Mouse (Mus musculus) mouse embryonic stem cell (cell line): Measurements from ENCODE around the gene Majin.

ENCODE experiments used
- in situ Hi-C, 2 experiments: fragments of 300-500 bp; cut with MboI; formaldehyde crosslinking; loops; 1 replicate in 1 of 2; 3 replicates in 1 of 2; pipeline ENCODE4 v1.14.3; 2019 to 2020; ENCODE audit warnings: low sequenced_read_pairs in 2 of 2, low pct_unique_long_range_greater_than_20kb in 1 of 2, mixed read lengths in 1 of 2; ENCODE audit not compliant: unreplicated experiment in 1 of 2

Gene Majin

DNA sequence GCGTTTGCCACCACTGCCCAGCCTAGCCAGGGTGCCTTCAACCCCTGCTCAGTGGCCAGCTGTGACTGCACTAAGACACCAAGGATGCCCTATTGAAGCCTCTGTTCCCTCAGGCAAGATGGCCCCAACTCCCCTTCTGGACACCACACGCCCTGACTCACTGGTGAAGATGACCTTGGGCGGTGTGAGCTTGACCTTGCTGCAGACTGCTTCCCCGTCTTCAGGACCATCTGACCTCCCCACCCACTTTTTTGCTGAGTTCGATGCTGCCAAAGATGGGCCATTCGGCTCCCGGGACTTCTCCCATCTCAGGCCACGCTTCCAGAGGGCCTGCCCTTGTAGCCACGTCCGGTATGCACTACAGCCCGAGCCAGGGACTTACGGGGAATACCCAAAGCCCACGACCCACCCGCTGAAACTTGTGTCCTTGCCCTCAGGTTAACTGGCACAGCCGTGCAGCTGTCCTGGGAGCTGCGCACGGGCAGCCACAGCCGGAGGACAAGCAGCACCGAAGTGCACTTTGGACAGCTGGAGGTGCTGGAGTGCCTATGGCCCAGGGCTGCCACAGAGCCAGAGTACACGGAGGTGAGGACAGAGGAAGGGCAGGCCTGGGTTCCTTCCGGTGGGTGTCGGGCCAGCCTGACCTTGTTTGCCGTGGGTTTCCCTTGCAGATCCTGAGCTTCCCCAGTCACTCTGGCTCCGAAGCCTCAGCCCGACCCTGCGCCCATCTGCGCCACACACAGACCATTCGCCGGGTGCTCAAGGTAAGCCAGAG lies 63.5 kb downstream of the Majin start:
- in situ Hi-C loops: no loop called here

DNA sequence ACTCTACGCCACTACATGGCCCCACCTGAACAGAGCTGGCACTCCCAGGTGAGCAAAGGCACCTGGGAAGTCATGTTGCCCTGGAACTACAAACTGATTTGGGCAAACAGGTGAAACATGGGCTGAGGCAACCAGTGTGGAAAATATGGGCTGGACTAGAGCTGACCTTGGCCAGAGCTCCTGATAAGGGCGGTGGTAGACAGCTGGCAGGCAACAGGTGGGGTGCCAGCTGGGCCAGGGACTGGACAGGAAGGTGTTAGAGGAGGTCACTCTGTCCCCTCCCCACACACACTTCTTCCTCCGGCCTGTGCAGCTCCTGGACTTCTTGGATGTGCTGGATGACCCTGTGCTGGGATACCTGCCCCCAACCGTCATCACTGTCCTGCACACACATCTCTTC lies 68.8 kb downstream of the Majin start:
- in situ Hi-C loops: no loop called here

DNA sequence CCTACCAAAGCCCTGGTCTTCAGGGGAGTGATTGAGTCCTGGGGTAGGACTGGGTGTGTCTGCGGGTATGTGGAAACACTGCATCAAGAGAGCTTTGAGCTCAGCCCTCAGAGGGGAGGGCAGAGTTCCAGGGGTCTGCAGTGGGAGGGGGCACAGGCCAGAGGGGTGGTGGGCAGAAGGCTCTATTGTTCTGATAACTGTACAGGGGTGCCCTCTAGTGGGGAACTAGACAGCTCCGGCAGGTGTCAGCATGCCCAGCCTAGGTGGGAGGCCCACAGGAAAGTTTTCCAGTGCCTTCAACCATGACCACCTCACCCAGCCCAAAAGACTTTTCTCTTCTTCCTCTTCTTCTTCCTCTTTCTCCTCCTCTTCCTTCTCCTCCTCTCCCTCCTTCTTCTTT lies 76.2 kb downstream of the Majin start:
- in situ Hi-C loops: no loop called here

DNA sequence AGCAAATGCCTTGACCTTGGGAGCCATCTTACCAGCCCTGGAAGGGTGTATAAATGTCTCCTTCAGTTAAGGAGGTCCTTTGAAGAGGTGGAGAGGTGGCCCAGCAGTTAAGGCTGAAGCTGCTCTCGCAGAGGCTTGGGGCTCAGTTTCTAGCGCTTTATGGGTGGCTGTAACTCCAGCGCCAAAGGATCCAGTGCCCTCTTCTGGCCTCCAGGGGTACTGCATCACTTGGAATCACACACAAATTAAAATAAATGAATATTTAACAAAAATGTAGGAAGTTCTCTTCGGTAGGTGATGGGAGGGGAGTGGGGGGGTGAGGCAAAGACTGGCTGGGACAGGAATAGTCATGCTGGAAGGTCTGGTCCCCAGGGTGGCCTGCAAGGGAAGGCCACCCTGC lies 76.8 kb downstream of the Majin start:
- in situ Hi-C loops: no loop called here

DNA sequence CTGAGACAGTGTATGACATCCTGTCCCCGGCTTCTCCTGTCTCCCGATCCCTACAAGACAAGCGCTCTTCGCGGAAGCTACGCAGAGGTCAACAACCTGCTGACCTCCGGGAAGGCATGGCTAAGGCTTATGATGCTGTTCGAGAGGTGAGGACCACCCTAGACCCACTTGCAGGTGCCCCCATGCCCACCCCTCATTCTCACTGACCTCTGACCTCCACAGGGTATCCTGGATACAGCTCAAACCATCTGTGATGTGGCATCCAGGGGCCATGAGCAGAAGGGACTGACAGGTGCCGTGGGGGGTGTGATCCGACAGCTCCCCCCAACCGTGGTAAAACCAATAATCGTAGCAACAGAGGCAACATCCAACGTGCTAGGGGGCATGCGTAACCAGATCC lies 77.2 kb downstream of the Majin start:
- in situ Hi-C loops: no loop called here

DNA sequence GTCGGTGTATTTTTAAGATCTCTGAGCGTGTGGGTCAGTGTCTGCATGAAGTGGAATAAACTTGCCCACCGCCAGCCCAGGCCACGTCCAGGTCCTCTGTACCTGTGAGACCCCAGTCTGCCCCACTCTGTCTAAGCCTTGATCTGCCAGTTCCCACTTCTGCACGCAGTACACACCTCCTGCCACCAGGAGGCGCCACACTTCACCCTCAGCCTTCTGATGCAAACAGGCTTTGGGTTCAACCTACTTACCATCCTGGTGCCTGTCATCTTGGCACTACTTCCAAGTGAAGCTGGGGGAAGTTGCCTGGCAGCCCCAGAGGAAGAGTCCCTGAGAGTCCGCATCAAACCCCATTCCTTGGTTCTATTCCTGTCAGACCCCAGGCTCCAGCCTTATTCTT lies 78.0 kb downstream of the Majin start:
- in situ Hi-C loops: no loop called here

DNA sequence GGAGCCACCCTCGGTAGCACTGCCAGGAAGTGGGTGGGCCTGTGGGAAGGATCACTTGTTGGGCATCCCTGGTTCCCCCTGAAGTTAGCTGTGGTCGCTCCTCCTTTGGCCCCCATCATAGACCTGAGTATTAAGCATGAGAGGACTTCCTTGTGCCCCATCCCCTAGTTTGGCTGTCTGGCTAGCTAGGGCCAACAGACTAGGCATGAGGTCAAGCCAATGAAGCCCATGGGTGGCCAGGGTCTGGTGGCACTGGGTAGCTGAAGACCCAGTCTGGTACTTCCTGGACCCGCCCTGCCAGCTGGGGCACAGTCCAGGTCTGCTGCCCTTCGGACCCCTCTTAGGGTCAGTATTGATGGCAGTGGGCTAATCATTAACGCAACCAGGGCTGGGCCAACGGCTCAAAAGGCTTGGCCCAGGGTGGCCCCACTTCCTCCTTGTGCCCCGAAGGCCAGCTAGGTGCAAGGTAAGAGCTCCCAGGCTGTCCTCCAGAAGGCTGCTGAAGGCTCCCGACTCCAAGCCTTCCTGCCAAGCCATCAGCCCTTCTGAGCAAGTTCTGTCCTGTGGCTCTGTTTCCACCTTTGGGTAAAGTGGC lies 78.7 kb downstream of the Majin start:
- in situ Hi-C loops: no loop called here

DNA sequence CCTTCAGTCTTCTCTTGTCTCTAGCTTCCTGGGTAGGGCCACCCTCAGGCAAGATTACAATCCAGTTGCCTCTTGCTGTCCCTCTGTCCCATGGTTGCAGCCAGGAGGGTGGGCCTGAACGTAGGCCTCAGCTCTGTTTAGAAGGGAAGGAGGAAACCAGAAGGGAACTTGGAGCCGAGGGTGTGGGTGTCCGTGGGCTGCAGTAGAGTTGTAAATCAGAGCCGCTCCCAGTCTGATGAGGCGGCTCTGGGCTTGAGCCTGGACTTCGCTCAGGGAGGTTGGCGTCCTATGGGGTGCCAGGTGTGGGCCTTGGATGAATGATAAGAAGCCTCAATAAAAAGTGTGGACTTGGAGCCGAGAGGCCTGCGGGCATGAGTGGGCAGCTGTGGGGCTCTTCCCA lies 80.0 kb downstream of the Majin start:
- in situ Hi-C loops: no loop called here

DNA sequence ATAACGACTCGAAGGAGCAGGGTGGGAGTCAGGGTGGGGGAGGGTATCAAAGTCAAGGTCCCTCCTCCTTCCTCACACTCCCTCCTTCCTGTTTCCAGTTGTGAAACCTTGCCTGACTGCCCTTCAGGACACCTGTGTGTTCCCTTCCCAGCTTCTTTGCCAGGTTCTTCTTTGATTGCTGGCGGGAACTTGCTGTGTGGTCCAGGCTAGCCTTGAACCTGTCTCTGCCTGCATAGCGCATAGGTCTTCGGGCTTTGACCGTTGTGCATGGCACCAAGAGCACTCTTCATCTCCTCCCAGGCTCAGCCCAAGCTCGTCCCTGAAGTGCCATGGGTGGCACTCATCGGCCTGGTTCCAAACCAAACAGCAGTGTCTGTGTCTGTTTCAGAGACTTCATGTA lies 80.8 kb downstream of the Majin start:
- in situ Hi-C loops: no loop called here

DNA sequence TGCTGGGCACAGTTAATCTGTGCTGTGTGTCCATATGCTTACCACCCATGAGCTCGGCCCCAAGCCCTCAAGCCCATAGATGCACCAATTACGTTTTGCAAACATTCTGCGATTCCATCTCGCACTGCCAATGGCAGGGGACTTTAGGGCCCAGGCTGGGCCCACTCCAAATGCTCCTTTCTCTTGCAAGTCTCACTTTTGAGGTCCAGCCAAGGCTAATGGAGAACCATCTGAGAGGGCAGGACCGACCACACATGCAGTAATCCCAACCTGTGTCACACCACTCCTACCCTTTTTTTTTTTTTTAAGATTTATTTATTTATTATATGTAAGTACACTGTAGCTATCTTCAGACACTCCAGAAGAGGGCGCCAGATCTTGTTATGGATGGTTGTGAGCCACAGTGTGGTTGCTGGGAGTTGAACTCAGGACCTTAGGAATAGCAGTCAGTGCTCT lies 81.6 kb downstream of the Majin start:
- in situ Hi-C loops: no loop called here

DNA sequence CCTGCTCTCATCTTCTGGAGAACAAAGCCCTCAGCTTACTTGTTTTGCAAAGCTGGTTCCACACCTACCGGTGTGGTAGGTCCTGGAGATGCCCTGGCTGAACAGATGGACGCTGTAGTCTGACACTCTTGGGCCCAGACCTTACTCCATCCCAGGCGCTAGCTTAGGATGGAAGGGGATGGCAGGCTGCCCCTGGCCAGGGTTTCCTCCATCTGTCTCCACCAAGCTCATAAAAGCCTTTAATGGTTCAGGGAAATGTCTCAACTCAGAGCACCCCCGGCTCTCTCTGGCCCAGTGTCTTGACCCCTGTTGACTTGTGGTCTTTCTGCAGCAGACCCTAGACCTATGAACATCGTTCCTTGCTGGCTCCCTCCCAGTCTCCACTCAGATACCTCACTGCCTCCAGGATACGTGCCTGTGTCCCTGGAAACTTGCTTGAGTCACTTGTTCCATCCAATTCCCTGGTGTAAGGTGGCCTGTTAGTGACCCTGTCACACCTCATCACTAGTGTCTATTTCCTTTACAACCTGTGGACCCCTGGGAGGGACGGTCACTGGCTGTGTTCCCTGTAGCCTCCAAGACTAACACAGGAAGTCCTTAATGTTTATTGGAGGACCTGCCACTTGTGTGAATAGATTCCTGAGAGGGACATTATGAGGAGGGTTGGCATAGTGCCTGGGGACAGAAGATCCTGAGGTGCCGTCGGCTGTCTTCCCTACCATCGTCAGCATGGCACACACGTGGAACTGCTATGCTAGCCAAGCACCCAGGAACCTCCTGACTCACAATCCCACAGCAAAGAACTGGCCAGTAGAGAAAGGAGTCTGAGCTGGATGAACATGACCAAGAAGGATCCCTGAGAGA lies 83.3 kb downstream of the Majin start:
- in situ Hi-C loops: no loop called here

DNA sequence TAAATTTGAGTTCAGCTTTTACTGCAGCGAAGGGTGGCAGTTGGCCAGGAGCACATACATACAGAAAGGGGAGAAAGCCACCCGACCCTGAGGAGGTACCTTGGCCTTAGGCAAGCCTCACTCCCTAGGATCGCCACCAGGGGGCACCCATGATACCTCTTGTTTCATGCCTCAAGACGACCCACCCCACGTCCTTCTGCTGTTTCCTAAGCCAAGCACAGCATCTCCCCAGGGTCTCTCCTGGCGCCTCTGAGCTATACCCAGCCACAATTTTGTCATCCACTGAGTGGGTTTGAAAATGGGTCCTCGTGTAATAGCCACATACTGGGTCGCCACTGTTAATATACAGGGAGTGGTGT lies 84.0 kb downstream of the Majin start:
- in situ Hi-C loops: no loop called here

DNA sequence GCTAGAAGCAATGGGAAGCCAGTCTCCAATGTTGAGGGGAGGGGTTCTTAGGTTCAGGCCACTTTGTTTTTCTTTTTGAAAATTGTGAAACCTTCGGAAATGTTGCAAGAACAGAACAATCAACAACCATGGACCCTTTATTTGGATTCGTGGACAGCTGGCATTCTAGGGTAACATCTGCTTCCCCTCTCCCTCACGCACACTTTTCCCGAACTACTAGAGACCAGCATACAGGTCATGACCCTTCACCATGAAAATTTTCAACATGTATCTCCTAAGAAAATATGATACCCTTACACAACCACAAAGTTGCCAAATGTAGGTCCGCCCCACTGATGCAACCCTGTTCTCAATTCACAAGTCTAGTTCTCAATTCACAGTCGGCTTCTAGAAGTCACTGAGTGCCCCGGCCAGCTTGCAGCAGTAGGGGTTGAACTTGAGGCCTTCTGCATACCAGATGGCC lies 84.5 kb downstream of the Majin start:
- in situ Hi-C loops: no loop called here

DNA sequence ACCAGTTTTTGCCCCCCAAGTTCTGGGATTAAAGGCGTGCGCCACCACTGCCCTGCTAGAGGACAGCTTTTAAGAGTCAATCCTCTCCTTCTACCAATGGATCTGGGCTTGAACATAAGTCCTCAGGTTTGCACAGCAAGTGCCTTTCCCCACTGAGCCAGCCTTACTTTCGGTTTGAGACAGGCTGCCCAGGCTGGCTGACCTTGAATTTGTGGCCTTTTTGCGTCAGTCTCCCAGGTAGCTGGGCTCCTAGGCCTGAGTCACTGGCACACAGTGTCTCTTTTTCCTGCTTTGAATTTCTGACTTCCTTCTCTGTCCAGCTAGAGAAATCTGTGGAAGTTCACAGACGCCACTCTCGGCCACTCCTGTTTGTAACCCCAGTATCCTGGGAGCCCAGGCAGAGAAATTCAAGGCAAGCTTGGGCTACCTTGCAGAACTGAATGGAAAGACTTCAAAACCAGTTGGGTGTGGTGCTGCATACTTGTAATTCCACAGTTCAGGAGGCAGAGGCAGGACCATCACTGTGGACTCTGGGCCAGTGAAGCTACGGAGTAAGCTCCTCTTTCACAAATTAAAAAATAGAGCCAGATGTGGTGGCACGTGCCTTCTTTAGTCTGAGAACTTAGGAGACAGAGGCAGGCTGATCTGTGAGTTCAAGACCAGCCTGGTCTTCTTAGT lies 85.7 kb downstream of the Majin start:
- in situ Hi-C loops: loop anchor here (5.0 kb wide), 1 partner anchor 37 kb away; the partner anchor contains the start of gene Cdc42bpg (in 2 of the 2)

DNA sequence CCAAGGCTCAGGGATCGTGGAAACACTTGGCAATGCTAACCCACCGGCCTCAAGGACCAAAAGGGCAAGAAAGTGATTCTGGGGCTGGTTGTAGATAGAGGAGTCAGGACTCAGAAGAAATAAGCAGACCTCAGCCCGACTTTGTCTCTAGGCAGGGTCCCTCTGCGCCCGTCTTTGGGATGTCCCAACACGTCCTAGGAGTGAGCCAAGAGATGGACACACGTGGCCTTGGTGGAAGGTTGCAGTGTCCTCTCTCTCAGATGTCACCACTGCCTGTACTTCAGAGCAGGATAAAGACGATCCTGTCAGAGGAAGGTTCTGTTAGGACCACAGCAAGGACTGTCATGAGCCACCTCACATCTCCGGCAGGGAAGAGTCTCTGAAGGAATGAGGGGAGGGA lies 86.5 kb downstream of the Majin start:
- in situ Hi-C loops: loop anchor here (5.0 kb wide), 1 partner anchor 37 kb away; the partner anchor contains the start of gene Cdc42bpg (in 2 of the 2)

DNA sequence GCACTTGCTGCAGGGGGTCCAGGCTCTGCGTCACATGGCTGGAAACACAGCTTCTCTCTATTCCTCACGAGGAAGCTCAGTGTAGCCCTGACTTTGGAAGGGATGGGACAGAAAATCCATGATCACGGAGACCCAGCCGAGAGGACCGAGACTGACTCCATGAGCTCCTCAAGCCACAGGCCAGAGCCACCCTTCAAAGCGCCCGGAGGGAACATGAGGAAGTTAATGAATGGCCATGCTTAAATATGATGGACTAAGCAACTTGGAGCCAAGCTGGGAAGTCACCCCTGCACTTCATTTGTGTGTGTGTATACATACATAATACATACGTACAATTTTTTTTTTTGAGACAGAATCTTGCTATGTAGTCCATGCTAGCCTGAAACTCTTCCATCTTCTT lies 87.0 kb downstream of the Majin start:
- in situ Hi-C loops: loop anchor here (5.0 kb wide), 1 partner anchor 36 kb away; the partner anchor contains the start of gene Cdc42bpg (in 2 of the 2)

DNA sequence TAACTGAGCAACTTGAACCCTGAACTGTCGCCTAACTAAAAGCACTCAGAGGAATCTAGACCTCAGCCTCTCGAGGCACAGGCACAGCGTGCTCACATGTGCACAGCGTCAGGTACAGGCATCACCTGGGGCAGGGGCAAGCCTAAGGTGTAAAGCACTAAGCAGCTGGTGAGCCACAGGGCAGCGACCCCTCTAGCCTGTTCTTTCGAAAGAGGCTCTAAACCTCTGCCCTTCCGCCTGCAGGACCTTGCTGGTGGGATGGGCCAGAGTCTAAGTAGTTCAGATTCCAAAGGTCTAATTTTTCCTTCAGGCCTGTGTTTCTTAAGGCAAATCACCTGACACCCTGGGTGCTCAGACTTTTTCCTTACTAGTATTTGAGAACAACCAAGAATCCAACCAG lies 87.9 kb downstream of the Majin start:
- in situ Hi-C loops: loop anchor here (5.0 kb wide), 1 partner anchor 35 kb away; the partner anchor contains the start of gene Cdc42bpg (in 2 of the 2)

DNA sequence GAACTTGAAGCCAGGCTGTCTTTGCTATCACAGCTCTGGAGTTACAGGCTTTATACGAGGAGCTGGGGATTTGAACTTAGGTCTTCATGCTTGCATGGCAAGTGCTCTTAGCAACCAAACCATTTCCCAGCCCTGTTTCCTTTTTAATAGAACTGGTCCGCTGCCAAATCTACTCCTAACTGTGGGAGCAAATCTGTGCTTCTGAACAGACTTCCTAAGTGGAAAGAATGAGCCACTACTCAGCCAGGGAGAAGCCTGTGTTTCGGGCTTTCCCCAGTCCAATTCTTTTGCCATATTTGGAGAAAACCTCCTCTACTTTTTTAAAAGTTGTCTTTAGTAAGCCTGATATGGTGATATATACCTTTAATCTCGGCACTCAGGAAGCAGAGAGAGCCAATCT lies 88.5 kb downstream of the Majin start:
- in situ Hi-C loops: loop anchor here (5.0 kb wide), 1 partner anchor 35 kb away; the partner anchor contains the start of gene Cdc42bpg (in 2 of the 2)
